ENCODE assay signal across 19 mouse cellular contexts in genomic region chr4:137189801-137190200, GRCm38 (mm10).
DNase-seq lines count a peak whose midpoint lies in the region; ATAC-seq lines count a peak whose summit lies in the region.
"Had no signal": no experiment of that assay in that cellular context is flagged by ENCODE, and none has a peak within 500 bp of the region (broad histone marks: within the 10 kb centered on the region; RNA-seq: fewer than 3 reads in every experiment).

No protein-coding gene starts in this region.

- peaks cover 51% of the 10 kb centered on the region for H3K4me1 ChIP-seq in limb, embryonic 12.5 days (replicated peaks)
- no peaks in the 10 kb centered on the region for H3K4me1 ChIP-seq in heart, embryonic 11.5 days (ENCODE audit: control insufficient read depth, insufficient read depth, low read length)

- WGBS in limb, embryonic 12.5 days, result 92% methylated on average over 4 of the region's 4 CpGs
- WGBS in heart, embryonic 11.5 days (ENCODE audit: insufficient replicate concordance), result 88% methylated on average over 4 of the region's 4 CpGs

- no peak for DNase-seq in cerebellum, postnatal 4 days (ENCODE audit: low spot score in 2 of 2)
- DNase-seq in cerebellum, adult 18-20 months, result peak; percentile 51 to 52
- DNase-seq in cerebellum, adult 9-11 months, result peak; percentile 69
- DNase-seq in left cerebral cortex, adult 18-20 months (ENCODE audit: low spot score in 2 of 2), result no peak
- DNase-seq: adrenal gland, postnatal 10 days; forebrain, postnatal 0 days; heart, adult 11 months; heart, postnatal 4 days had no signal

- H3K36me3 ChIP-seq in limb, embryonic 12.5 days, result no peaks in the 10 kb centered on the region
- no peaks in the 10 kb centered on the region for H3K36me3 ChIP-seq in heart, embryonic 11.5 days (ENCODE audit: control insufficient read depth, insufficient read depth, low read length)
- H3K36me3 ChIP-seq: embryonic facial prominence, embryonic 12.5 days; forebrain, embryonic 12.5 days; G1E; hindbrain, embryonic 12.5 days had no signal

- peak; percentile 46; the same call in 1 of the 2 replicates for ATAC-seq in cerebellum, adult (ENCODE audit: insufficient number of reproducible peaks, low FRiP score, low TSS enrichment)
- no peak for ATAC-seq in limb, embryonic 12.5 days (ENCODE audit: insufficient number of reproducible peaks, insufficient read depth, low FRiP score, low TSS enrichment, low read depth)
- ATAC-seq in heart, embryonic 11.5 days (replicated peaks; ENCODE audit: insufficient number of reproducible peaks, low FRiP score, low TSS enrichment), result no peak
- ATAC-seq: CD4-positive, CD25-positive, alpha-beta regulatory T cell, adult 4 months; forebrain, postnatal 0 days; hindbrain, embryonic 16.5 days; inflammation-experienced regulatory T-cells, adult 6 months; intestine, postnatal 0 days had no signal

- H3K27me3 ChIP-seq in limb, embryonic 12.5 days, result no peaks in the 10 kb centered on the region
- peaks cover 6% of the 10 kb centered on the region; the same call in 1 of the 2 replicates for H3K27me3 ChIP-seq in heart, embryonic 11.5 days (ENCODE audit: control insufficient read depth, insufficient read depth, low read length)

- H3K9me3 ChIP-seq in limb, embryonic 12.5 days, result no peaks in the 10 kb centered on the region
- no peaks in the 10 kb centered on the region for H3K9me3 ChIP-seq in heart, embryonic 11.5 days (replicated peaks; ENCODE audit: control insufficient read depth, low read length)
- H3K9me3 ChIP-seq: embryonic facial prominence, embryonic 12.5 days; forebrain, embryonic 12.5 days; G1E; hindbrain, embryonic 12.5 days had no signal

- no peak overlapping the region for H3K4me2 ChIP-seq in limb, embryonic 12.5 days
- no peak overlapping the region for H3K4me2 ChIP-seq in heart, embryonic 11.5 days
- H3K4me2 ChIP-seq: embryonic facial prominence, embryonic 12.5 days; forebrain, embryonic 12.5 days; hindbrain, embryonic 12.5 days had no signal

- no peak overlapping the region for H3K4me3 ChIP-seq in limb, embryonic 12.5 days (replicated peaks)
- H3K4me3 ChIP-seq in heart, embryonic 11.5 days (ENCODE audit: low read depth, low read length), result no peak overlapping the region
- H3K4me3 ChIP-seq: embryonic facial prominence, embryonic 12.5 days; forebrain, embryonic 12.5 days; hindbrain, embryonic 12.5 days had no signal

- H3K27ac ChIP-seq in limb, embryonic 12.5 days, result 0 out of 2 replicates have a peak overlapping the region, but pooled peaks have one; percentile 0
- H3K27ac ChIP-seq in heart, embryonic 11.5 days (ENCODE audit: low read depth, low read length), result no peak overlapping the region
- H3K27ac ChIP-seq: embryonic facial prominence, embryonic 12.5 days; forebrain, embryonic 12.5 days; hindbrain, embryonic 12.5 days had no signal

- H3K9ac ChIP-seq in limb, embryonic 12.5 days (replicated peaks), result no peak overlapping the region
- H3K9ac ChIP-seq in heart, embryonic 11.5 days (ENCODE audit: low read depth, low read length), result no peak overlapping the region
- H3K9ac ChIP-seq: embryonic facial prominence, embryonic 12.5 days; forebrain, embryonic 12.5 days; forebrain, postnatal 0 days; hindbrain, embryonic 12.5 days had no signal

Comparison
In these comparisons a context has a peak if more than half of its experiments do, and no peak if none do; other contexts are left out.
1. DNase-seq: peak in cerebellum, adult 18-20 months (2 of 2) and cerebellum, adult 9-11 months (single experiment); none in cerebellum, postnatal 4 days (0 of 2) and left cerebral cortex, adult 18-20 months (0 of 2).